Mouse (Mus musculus): ENCODE data around the gene Mrpl12.
"Not testable (repeated sequence)": the region's sequence is repeated elsewhere in the genome, so short reads cannot be mapped to it uniquely, and the experiment has no call there.

Mrpl12 gene

GRCm38 (mm10) chr11:120508290-120508870 lies 24.0 kb downstream of the Mrpl12 start:
- DNase-seq (ENCODE audit: low read depth, low spot score): no peak

GRCm38 (mm10) chr11:120509940-120510339 lies 25.5 kb downstream of the Mrpl12 start:
- DNase-seq (ENCODE audit: low read depth, low spot score): no peak

DNA sequence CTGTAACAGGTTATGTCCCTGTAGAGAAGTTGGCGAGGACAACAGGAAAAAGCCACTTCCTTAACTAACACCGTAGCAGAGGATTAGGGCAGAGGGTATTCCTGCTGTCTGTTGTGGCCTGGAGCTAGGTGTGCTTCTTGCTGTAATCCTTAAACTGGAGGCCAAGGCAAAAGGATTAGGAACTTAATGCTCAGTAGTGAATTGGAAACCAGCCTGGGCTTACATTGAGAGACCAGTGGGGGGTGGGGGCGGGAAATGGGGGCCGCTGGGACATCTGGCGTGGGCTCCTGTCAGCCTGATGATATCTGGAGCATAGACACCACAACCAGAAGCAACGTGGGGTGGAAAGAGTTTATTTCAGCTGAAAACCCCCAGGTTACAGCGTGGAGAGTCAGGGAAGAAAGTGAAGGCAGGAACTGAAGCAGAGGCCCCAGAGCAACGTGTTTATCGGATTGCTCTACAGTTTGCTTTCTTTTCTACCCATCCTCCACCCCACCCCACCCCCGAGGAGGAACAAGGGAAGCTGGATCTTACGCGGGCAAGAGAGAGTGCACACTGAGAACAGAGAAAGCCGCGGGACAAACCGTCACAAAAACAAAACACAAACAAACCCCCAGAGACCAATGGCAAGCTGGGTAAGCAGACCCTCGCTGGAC lies 26.1 kb downstream of the Mrpl12 start:
- DNase-seq (ENCODE audit: low read depth, low spot score): no peak

DNA sequence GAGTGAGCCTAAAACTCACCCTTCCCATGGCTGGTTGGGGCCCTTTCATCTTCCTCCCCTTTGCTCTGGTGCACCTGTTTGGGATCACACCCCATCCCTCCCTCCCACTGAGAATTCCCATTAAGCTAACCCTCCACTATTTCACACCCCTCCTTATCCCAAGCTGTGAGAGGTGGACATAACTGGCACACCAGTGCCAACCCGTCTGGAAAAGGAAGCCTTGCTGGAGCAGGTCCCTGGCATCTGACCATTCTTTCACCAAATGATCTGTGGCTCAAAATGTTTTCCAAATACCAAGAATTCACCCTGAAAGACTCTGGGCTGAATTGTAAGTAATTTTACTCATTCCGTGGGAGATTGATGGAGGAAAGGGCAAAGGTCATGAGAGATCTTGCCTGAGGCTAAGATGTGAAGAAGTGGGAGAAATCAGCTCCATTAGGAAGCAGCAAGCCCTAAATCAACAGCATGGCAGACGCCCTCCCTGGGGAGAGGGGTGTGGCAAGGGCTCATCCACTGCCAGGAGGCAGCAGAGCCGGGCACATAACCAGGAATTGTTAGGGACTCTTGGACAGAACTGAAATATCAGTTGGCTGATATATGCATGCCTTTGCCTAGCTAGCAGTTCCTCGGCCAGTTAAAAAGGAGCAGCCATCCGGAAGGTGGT lies 28.5 kb downstream of the Mrpl12 start:
- no peak for DNase-seq (ENCODE audit: low read depth, low spot score)

GRCm38 (mm10) chr11:120514262-120514661 lies 29.8 kb downstream of the Mrpl12 start:
- not testable (repeated sequence) for DNase-seq (ENCODE audit: low read depth, low spot score)

GRCm38 (mm10) chr11:120515611-120516010 lies 31.2 kb downstream of the Mrpl12 start:
- peak; percentile 85 for DNase-seq (ENCODE audit: low read depth, low spot score)

GRCm38 (mm10) chr11:120517147-120517546 lies 32.7 kb downstream of the Mrpl12 start:
- no peak for DNase-seq (ENCODE audit: low read depth, low spot score)

- no peak for DNase-seq (ENCODE audit: low read depth, low spot score)
These were observed 33.6 kb downstream of the Mrpl12 start for GRCm38 (mm10) chr11:120518027-120518426.

DNA sequence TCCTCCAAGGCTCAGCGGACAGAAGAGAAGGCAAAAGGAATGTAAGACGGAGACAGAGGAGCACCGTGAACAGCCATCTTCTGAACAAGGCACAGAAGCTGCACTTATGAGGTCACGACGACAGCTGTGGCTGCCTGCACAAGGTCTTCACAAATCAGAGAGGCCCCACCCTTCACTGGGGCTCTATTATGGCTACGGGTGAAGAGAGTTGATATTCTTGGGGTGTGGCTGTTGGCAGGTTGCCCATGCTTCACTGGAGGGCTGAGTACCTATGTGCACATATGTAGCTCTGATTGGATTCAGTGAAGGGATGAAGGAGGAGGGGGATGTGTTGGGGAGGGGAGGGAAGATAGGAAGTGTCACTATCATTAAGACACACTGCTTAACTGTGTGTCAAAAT lies 34.1 kb downstream of the Mrpl12 start:
- no peak for DNase-seq (ENCODE audit: low read depth, low spot score)

DNA sequence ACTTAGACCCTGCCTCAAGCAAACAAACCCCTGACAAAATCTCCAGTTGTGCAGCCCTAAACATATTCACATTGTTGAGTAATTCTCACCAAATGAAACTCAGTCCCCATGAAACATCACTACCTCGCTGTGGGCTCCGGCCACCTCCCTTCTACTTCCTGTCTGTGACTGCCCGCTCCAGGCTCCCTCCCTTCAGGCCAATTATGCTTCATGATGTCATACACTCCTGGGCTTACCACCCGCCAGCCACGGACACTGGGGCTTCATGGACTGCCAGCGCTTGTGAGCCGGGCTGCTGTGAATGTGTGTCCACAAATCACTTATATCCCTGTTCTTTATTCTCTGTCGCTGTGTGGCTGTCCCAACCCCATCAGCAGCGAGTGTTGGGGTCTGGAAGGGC lies 35.3 kb downstream of the Mrpl12 start:
- no peak for DNase-seq (ENCODE audit: low read depth, low spot score)

GRCm38 (mm10) chr11:120520498-120520897 lies 36.1 kb downstream of the Mrpl12 start:
- DNase-seq (ENCODE audit: low read depth, low spot score): no peak

DNA sequence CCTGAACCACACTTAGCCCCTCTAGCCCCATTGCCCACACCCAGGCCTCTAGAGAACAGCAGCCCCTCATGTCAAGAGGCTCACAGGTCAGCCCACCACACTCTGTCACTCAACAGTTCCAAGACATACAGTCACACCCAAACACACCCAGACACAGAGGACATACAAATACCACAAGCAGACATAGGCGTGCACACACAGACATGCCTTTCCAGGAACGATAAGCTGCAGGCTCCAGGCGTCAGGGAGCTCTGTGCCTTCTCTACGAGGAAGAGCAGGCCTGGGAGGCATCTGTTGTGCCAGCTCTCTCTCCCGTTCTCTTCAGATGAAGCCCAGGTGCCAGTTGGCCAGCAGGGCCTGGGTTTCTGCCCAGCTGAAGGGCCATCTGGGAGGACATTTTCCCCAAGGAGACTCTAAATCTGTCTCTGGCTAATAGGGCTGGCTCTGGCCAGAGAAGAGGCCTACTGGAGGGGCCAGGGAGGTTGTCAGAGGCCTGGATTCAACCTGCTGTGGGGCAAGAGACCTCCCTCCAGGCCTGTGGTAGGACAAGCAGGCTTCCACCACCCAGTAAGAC lies 36.6 kb downstream of the Mrpl12 start:
- DNase-seq (ENCODE audit: low read depth, low spot score): no peak

DNA sequence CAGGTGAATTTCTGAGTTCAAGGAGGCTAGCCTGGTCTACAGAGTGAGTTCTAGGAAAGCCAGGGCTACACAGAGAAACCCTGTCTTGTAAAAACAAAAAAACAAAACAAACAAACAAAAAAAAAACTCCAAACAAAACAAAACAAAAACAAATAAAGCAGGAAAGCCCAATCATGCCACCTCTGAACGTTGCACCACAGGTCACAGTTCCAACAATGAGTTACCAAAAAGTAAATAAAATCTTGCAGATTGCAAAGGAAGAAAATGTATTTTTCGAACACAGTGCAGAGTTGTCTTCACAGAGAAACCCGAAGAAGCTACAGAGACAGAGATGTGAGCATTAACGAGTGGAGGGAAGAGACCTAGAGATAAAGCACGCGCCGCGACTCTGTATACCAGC lies 38.2 kb downstream of the Mrpl12 start:
- DNase-seq (ENCODE audit: low read depth, low spot score): no peak

DNA sequence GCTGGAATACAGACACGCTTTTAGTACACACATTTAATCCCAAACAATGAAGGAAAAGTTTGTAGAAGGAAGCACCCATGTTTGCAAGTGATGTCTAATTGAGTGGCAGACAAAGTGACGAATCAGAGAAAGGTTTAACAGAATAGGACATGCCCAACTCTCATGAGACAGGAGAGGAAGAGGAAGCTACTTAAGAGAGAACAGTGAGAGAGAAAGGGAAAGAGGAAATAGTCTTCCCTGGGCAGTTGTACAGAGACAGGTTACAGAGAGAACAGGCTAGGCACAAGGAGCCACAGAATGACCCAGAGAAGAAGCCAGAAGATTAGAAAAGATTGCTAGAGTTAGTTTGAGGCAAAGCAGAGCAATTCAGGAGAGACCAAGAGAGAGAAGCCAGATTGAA lies 41.5 kb downstream of the Mrpl12 start:
- DNase-seq (ENCODE audit: low read depth, low spot score): no peak

GRCm38 (mm10) chr11:120527690-120528354 lies 43.4 kb downstream of the Mrpl12 start:
- no peak for DNase-seq (ENCODE audit: low read depth, low spot score)

DNA sequence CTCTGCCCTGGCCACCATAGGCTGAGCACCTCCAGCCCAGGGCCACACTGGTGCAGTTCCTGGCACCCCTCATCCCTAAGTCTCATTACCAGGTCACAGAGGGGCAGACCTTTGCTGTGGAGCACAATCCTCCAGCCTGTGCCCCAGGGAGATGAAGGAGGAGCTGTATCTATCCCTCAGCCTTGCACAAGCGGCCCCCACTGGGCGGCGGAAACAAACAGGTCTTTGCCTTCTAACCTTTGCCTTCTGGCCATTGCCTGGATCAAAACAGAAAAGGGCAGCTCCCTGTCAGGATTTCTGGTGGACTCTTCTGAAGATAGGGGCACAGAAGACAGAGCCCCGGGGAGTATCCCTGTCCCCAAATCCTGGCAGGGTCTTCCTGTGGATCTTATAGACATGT lies 44.5 kb downstream of the Mrpl12 start:
- no peak for DNase-seq (ENCODE audit: low read depth, low spot score)

DNA sequence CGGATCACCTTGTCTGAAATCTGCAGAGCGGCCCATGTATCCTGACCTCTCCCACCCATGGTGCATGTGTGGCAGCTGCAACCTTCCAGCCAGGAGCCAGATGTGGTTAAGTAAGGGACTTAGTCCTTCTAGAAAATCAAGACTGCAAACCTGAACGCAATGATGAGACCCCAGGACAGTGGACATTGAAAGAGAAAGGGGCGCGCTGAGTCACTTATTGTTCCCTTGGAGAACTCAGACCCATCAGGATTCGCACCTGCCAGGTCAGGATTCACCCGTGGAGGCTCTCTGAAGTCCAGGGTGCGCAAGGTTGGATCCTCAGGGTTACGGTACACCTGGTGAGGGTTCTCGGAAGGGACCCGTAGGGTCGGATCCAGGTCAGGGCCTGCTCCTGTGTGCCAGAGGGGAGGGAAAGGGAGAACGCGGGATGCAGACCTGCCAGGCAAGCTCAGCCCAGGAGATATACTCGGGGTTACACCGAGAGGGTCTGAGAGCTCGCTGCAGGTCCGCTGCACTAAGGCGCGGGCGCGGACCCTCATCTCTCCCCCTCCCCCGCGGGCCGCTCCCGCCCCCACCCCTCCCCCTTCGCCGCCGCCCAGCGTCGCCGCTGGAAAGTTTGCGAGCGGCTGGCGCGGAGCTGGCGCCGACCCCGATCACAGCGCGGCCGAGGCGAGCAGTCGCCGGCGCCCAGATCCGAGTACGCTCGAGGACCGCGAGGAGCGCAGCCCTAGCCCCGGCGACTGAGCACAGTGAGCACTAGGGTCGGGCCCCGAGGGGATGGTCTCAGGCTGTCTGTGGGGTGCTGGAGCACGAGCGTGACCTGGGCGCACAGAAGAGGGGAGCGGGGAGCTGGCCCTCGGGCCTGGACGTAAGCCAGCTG lies 45.9 kb downstream of the Mrpl12 start, which contains the start of gene Gcgr:
Gene Gcgr (plus strand): TSS at position 615 of the 880 bp plus-strand sequence.
- peak; percentile 52 for DNase-seq (ENCODE audit: low read depth, low spot score)

GRCm38 (mm10) chr11:120531646-120532045 lies 47.2 kb downstream of the Mrpl12 start:
- no peak for DNase-seq (ENCODE audit: low read depth, low spot score)

- no peak for DNase-seq (ENCODE audit: low read depth, low spot score)
These were observed 49.7 kb downstream of the Mrpl12 start for GRCm38 (mm10) chr11:120534093-120534492.

- no peak for DNase-seq (ENCODE audit: low read depth, low spot score)
These were observed 50.7 kb downstream of the Mrpl12 start for GRCm38 (mm10) chr11:120535145-120535544.

GRCm38 (mm10) chr11:120535804-120536203 lies 51.4 kb downstream of the Mrpl12 start:
- no peak for DNase-seq (ENCODE audit: low read depth, low spot score)

Data from ZHBTc4 (cell line).